Mouse (Mus musculus): ENCODE measurements around the gene Usp35. TPM values are rescaled to one million over a fixed set of nuclear protein-coding genes. Genes with fewer than 3 reads are reported as not detected.

Gene Usp35
- 1.2 TPM for polyA plus RNA-seq (2017; shearing (Covaris generic))

GRCm38 (mm10) chr7:97331726-97332666 is at the start of gene Usp35, which contains the start of gene Kctd21:
Usp35 (minus strand) TSS chr7:97332020.
Kctd21 (plus strand) TSS chr7:97332327.

Other genes starting within 250 kb of the Usp35 start
- gene Kctd21, start 307 bp upstream of the Usp35 start, polyA plus RNA-seq (2017; shearing (Covaris generic)), result 3.6 TPM
- gene Alg8, start 39.6 kb upstream of the Usp35 start, polyA plus RNA-seq (2017; shearing (Covaris generic)), result 23.0 TPM
- 165 TPM for gene Ndufc2, start 68.0 kb upstream of the Usp35 start, polyA plus RNA-seq (2017; shearing (Covaris generic))
- gene Thrsp, start 85.7 kb upstream of the Usp35 start, polyA plus RNA-seq (2017; shearing (Covaris generic)), result not detected
- 0.32 TPM for gene Kctd14, start 119.3 kb upstream of the Usp35 start, polyA plus RNA-seq (2017; shearing (Covaris generic))
- gene Ints4, start 148.9 kb upstream of the Usp35 start, polyA plus RNA-seq (2017; shearing (Covaris generic)), result 62.4 TPM
- 53.9 TPM for gene Aamdc, start 247.5 kb upstream of the Usp35 start, polyA plus RNA-seq (2017; shearing (Covaris generic))
- gene Rsf1, start 247.9 kb upstream of the Usp35 start, polyA plus RNA-seq (2017; shearing (Covaris generic)), result 26.1 TPM

Measured in inflammation-experienced regulatory T-cells, adult 16 weeks (primary cell).